Mouse (Mus musculus): ENCODE measurements at regions not wholly inside any gene's neighbourhood (a gene's known extent, or its start where the extent isn't known, plus 50 kb on each side); places are given as distances from the start of the nearest gene placed in this dataset.
A peak's percentile ranks its signal among the peaks of the same experiment; 100 is the strongest.

DNA sequence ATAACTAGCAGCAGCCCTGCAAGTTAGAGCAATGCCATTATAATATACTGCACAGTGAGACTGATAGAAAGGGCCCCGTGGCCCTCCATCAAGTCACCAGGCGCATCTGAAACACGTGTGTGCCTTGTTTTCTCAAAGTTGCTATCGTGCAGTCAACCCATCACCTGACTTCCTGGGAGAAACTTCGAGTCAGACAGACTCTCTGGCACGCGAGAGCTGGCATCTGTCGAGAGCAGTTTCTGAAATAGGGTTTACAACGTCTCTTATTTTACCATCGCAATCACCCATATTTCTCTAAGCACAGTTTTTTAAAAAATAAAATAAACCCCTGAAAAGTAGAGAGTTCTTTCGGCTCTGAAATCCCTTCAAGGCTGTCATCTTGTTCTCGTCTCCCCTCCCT, 169.8 kb downstream of the 3110018I06Rik start:
- no peak for DNase-seq (ENCODE audit: low read depth, low spot score)

GRCm38 (mm10) chr12:107658821-107659220, 170.4 kb downstream of the 3110018I06Rik start:
- DNase-seq (ENCODE audit: low read depth, low spot score) = no peak

- no peak for DNase-seq (ENCODE audit: low read depth, low spot score)
Observed at GRCm38 (mm10) chr12:107662624-107663023, 174.2 kb downstream of the 3110018I06Rik start.

DNA sequence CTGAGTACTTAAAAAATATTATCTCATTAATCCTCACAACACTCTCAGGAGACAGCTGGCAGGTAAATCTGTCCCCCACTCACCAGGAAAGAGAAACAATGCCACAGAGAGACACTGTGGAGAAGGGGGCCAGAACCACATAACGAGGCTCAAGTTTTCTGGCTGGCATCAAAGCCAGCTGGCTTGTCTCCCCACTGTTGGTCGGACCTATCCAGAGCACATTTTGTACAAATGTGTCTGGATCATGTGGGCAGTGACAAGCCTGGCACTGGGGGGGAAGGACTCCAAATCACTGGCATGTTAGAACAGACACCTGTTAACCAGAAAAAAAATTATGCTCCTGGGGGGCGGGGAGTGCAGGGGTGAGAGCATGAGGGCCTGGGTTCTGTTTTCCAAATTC, 179.4 kb downstream of the 3110018I06Rik start:
- DNase-seq (ENCODE audit: low read depth, low spot score) = no peak

GRCm38 (mm10) chr12:107669046-107669445, 180.6 kb downstream of the 3110018I06Rik start:
- DNase-seq (ENCODE audit: low read depth, low spot score) = no peak

GRCm38 (mm10) chr12:107669450-107669849, 181.0 kb downstream of the 3110018I06Rik start:
- no peak for DNase-seq (ENCODE audit: low read depth, low spot score)

GRCm38 (mm10) chr12:107669910-107670309, 181.5 kb downstream of the 3110018I06Rik start:
- peak; percentile 6 for DNase-seq (ENCODE audit: low read depth, low spot score)

DNA sequence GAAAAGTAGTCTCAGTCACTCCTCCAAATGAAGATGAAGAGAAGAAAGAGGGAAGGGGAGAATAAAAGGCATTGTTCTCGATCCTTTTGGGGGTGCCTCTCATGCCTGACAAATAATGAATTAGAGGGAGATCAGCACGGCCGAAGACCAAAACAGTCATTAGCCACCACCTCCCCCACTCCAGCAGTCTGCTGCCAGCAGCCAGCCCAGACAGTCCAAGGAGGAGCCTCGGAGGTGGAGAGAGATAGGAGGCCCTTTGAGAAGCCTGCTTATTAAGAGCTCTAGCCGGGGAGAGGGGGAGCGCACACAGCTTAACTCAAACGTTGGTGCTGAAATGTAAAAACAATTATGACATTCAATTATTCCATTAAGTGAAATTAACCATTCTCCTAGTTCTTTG, 188.6 kb downstream of the 3110018I06Rik start:
- DNase-seq (ENCODE audit: low read depth, low spot score) = no peak

GRCm38 (mm10) chr12:107687447-107687846, 199.0 kb downstream of the 3110018I06Rik start:
- DNase-seq (ENCODE audit: low read depth, low spot score) = no peak

- DNase-seq (ENCODE audit: low read depth, low spot score) = peak; percentile 86
Observed at GRCm38 (mm10) chr12:107689418-107689817, 201.0 kb downstream of the 3110018I06Rik start.

- no peak for DNase-seq (ENCODE audit: low read depth, low spot score)
Observed at GRCm38 (mm10) chr12:107690061-107690460, 201.6 kb downstream of the 3110018I06Rik start.

GRCm38 (mm10) chr12:107693693-107694092, 205.3 kb downstream of the 3110018I06Rik start:
- peak; percentile 6 for DNase-seq (ENCODE audit: low read depth, low spot score)

DNA sequence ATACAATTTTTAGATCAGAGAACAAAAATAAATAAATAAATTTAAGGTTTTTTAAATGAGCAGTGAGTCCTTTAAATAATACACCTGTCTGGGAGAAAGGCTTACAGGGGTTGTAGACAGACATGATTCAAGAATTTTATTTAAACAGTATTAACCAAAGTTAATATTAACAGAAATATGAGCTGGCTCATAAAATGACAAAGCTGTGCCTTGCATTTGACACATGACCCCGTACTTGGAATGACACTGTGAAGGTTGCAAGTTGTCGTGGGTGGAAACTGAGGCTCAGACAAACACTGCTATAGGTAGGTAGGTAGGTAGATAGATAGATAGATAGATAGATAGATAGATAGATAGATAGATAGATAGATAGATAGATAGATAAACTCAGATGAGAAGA, 206.6 kb downstream of the 3110018I06Rik start:
- no peak for DNase-seq (ENCODE audit: low read depth, low spot score)

- no peak for DNase-seq (ENCODE audit: low read depth, low spot score)
Observed at GRCm38 (mm10) chr12:107695438-107696267, 207.2 kb downstream of the 3110018I06Rik start.

DNA sequence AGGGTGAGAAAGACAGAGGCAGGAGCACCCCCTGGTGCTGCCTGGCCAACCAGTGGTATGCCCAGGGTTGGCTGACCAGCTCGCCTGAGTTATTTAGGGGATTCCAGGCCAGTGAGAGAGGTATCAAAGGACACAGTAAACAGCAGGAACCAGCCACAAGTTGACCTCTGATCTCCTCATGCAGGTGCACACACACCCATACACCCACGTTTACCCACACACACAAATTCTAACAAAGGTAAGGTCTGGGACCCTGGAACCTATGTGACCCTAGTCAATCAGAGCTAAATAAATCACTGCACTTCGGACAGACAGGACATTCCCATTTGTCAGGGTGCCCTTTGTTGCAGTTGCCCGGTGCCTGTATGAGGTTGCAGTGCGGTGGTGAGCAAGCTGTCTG, 211.9 kb downstream of the 3110018I06Rik start:
- no peak for DNase-seq (ENCODE audit: low read depth, low spot score)

DNA sequence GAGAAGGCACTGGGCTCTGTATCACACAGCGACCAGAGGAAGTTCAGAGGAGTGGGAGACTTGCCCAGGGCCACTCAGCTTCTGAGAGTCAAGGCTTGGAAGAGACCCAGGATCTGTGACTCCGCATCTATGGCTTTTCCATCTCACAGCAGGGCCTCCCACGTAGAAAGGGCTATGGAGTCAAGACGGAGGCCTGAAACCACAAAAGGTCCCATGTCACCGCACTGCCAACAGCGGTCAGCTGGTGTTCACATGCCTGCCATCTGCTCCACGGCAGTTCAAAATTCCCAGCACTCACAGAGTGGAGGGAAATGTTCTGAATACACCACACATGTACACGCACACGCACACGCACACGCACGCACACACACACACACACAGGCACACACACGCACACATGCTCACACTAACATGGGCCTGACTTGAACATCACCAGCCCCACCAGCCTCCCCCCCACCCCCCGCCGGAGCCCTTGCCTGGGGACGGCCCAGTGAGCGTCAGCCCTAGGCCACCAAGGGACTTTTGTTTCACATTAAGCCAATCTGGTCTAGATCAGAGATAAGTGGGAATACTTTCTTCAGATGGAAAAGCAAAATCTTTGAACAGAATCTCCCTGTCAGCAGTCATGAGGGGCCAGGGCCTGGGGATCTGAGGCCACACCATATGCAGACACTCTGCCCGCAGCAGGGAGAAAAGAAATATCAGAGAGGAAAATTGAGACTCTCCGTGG, 212.6 kb downstream of the 3110018I06Rik start:
- DNase-seq (ENCODE audit: low read depth, low spot score) = no peak

DNA sequence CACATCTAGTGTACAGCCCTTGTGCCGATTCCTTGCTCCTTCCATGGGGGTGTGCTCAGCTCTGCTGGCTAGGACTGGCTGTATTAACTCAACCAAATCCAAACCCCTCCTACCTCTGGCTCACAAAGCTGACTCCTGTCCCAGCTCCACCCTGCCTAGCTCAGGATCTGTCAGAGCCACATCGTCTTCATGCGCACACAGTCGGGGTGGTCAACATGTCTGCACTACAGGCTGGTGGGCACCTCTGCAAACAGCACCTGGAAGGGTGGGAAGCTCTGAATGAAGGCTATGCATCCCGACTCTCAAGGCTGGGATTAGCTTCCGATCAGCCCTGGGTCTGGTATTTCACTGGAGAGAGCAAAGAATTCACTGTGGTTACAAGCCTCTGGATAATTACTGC, 220.4 kb downstream of the 3110018I06Rik start:
- no peak for DNase-seq (ENCODE audit: low read depth, low spot score)

GRCm38 (mm10) chr12:107711017-107711416, 222.6 kb downstream of the 3110018I06Rik start:
- DNase-seq (ENCODE audit: low read depth, low spot score) = no peak

DNA sequence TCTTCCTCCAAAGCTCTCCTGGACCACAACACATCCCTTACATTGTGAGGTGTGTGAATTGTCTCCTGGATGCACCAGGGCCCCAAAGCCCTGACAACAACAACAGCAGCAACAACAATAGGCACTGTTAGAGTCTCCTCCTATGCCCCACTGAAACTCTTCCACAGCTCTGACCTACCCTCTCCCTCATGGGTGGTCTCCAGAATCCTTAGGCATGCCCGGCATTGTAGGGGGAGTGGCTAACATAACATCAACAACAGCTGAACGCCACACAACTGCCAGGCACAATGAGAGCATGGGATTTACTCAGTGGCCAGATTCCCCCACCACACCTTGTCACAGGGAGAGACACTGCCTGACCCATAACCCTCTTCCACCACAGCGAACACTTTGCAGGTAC, 223.2 kb downstream of the 3110018I06Rik start:
- no peak for DNase-seq (ENCODE audit: low read depth, low spot score)

DNA sequence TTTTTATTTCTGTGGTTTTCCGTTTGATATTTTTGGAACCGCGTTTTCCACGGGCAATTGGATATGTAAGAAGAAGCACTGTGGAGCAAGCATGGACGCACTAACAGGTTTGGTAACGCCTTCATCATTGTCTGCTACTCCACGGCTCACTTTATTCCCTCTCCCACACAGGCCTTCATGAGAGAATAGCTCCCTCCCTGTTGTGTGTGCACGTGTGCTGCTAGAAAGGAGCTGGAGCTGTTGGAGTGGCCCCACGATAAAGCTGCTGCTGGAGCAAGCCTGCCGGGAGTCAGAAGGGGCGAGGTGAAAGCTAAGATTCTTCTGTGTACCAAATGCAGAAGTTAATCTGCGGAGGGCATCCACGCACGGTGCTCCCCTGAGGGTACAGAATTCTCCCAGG, 224.8 kb downstream of the 3110018I06Rik start:
- no peak for DNase-seq (ENCODE audit: low read depth, low spot score)

DNA sequence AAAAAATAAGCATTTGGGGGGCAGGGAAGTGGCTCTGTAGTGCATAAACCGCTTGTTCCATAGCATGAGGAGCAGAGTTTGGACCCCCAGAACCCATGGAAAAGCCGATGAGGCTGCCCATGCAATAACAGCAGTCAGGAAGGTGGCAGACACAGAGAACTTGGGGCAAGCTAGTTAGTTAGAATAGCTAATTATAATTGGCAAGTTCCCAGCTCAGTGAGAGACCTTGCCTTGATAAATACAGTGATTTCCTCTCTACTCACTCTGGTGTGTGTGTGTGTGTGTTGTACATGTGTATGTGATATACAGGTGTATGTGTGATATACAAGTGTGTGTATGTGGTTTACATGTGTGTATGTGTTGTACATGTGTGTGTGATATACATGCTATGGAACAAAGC, 226.4 kb downstream of the 3110018I06Rik start:
- DNase-seq (ENCODE audit: low read depth, low spot score) = no peak

- DNase-seq (ENCODE audit: low read depth, low spot score) = no peak
Observed at GRCm38 (mm10) chr12:107715871-107716270, 227.4 kb downstream of the 3110018I06Rik start.

- no peak for DNase-seq (ENCODE audit: low read depth, low spot score)
Observed at GRCm38 (mm10) chr12:107720941-107721340, 232.5 kb downstream of the 3110018I06Rik start.
